In the genomic region with DNA sequence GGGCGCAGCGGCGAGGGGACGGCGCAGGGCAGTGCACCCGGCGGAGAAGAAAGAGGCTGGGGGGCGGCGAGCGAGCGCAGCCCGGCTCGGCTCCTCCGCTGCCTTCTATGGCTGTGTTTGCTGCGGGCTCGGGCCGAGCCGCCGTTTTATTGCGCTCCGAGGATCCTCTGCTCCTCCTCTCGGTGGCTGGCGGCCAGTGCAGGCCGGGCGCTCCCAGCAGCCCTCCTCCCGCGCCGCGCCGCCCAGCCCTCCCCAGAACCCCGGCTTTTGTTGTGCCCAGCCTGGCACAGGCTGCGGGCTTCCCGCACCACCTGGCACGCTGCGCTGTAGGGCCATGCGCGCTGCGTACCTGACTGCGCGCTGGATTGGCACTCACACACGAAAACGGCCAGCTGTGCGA, we compare ENCODE assay signal across 8 mouse cellular contexts. TPM values are rescaled to one million over a fixed set of nuclear protein-coding genes. Genes with fewer than 3 reads are reported as not detected.
DNase-seq lines count a peak whose midpoint lies in the region; ATAC-seq and TF ChIP-seq lines count a peak whose summit lies in the region.

No protein-coding gene starts in this region.

- H3K9ac ChIP-seq in forebrain, embryonic 12.5 days: peak overlapping the region; percentile 92
- peak overlapping the region; percentile 98 for H3K9ac ChIP-seq in heart, embryonic 16.5 days (ENCODE audit: low read length)
- H3K9ac ChIP-seq in liver, embryonic 14.5 days (replicated peaks): no peak overlapping the region
- peak overlapping the region; percentile 91 for H3K9ac ChIP-seq in neural tube, embryonic 11.5 days (ENCODE audit: low read length)
- H3K9ac ChIP-seq in stomach, embryonic 15.5 days: peak overlapping the region; percentile 80

- H3K4me3 ChIP-seq in forebrain, embryonic 12.5 days (replicated peaks): peak overlapping the region; percentile 82
- H3K4me3 ChIP-seq in heart, embryonic 16.5 days (ENCODE audit: low read length): peak overlapping the region; percentile 88
- H3K4me3 ChIP-seq in liver, embryonic 14.5 days (ENCODE audit: insufficient read depth in 1 of 2, low read depth in 2 of 2, low read length in 2 of 2): peak overlapping the region; percentile 36 to 43
- H3K4me3 ChIP-seq in neural tube, embryonic 11.5 days (ENCODE audit: low read depth, low read length): peak overlapping the region; percentile 78
- peak overlapping the region; percentile 72 for H3K4me3 ChIP-seq in stomach, embryonic 15.5 days (replicated peaks)

- no peaks in the 10 kb centered on the region for H3K27me3 ChIP-seq in forebrain, embryonic 12.5 days
- no peaks in the 10 kb centered on the region for H3K27me3 ChIP-seq in heart, embryonic 16.5 days (ENCODE audit: control insufficient read depth, insufficient read depth, low read length)
- H3K27me3 ChIP-seq in liver, embryonic 14.5 days (ENCODE audit: control insufficient read depth, insufficient read depth, low read length): peaks cover 19% of the 10 kb centered on the region
- no peaks in the 10 kb centered on the region for H3K27me3 ChIP-seq in neural tube, embryonic 11.5 days (ENCODE audit: control insufficient read depth, insufficient read depth, low read length)
- no peaks in the 10 kb centered on the region for H3K27me3 ChIP-seq in stomach, embryonic 15.5 days (replicated peaks)

- no peak for TF ChIP-seq EP300 in liver, embryonic 14.5 days (IDR thresholded peaks at IDR 0.05; ENCODE audit: low read depth)

- peak; percentile 88 for DNase-seq in CD4-positive helper T cell, adult 2 months (ENCODE audit: low read depth, low spot score)
- DNase-seq in brain, embryonic 18.5 days (ENCODE audit: low read depth, low spot score): peak; percentile 61
- peak; percentile 83 to 86 for DNase-seq in kidney, postnatal 25 days
- no peak for DNase-seq in liver, embryonic 14.5 days (ENCODE audit: low read depth in 3 of 3, low spot score in 3 of 3)
- DNase-seq in neural tube, embryonic 11.5 days (ENCODE audit: low spot score): peak; percentile 88

- no peaks in the 10 kb centered on the region for H3K9me3 ChIP-seq in forebrain, embryonic 12.5 days
- no peaks in the 10 kb centered on the region for H3K9me3 ChIP-seq in heart, embryonic 16.5 days (replicated peaks; ENCODE audit: control insufficient read depth, low read length)
- no peaks in the 10 kb centered on the region for H3K9me3 ChIP-seq in liver, embryonic 14.5 days (ENCODE audit: control insufficient read depth, low read length)
- H3K9me3 ChIP-seq in neural tube, embryonic 11.5 days (ENCODE audit: control insufficient read depth, low read length): no peaks in the 10 kb centered on the region
- no peaks in the 10 kb centered on the region for H3K9me3 ChIP-seq in stomach, embryonic 15.5 days

- TF ChIP-seq CTCF in liver, embryonic 14.5 days (IDR thresholded peaks at IDR 0.05; ENCODE audit: low read depth): peak; percentile 44; the same call in 1 of the 2 replicates

- WGBS in forebrain, embryonic 12.5 days: under 1% methylated on average over 40 of the region's 43 CpGs
- 0% methylated on average over 34 of the region's 43 CpGs for WGBS in heart, embryonic 16.5 days
- WGBS in liver, embryonic 14.5 days (ENCODE audit: insufficient replicate concordance): 1% methylated on average over 35 of the region's 43 CpGs
- WGBS in neural tube, embryonic 11.5 days: under 1% methylated on average over 35 of the region's 43 CpGs
- WGBS in stomach, embryonic 15.5 days: under 1% methylated on average over 33 of the region's 43 CpGs

- ATAC-seq in forebrain, embryonic 12.5 days (ENCODE audit: low FRiP score): peak; percentile 94
- ATAC-seq in heart, embryonic 16.5 days (replicated peaks; ENCODE audit: extremely low read depth, insufficient read depth, low FRiP score): peak; percentile 94
- ATAC-seq in liver, embryonic 14.5 days (ENCODE audit: insufficient read depth): peak; percentile 57; the same call in 1 of the 2 replicates
- ATAC-seq in neural tube, embryonic 11.5 days (ENCODE audit: insufficient read depth, low FRiP score, low TSS enrichment): peak; percentile 91
- ATAC-seq in stomach, embryonic 15.5 days (ENCODE audit: insufficient read depth, low FRiP score, low read depth): peak; percentile 86

- H3K4me1 ChIP-seq in forebrain, embryonic 12.5 days: peaks cover 23% of the 10 kb centered on the region
- H3K4me1 ChIP-seq in heart, embryonic 16.5 days (ENCODE audit: control insufficient read depth, insufficient read depth, low read length): peaks cover 17% of the 10 kb centered on the region
- H3K4me1 ChIP-seq in liver, embryonic 14.5 days (replicated peaks; ENCODE audit: control insufficient read depth in 2 of 2, insufficient read depth in 2 of 2, low read length in 1 of 2): no peaks in the 10 kb centered on the region
- peaks cover 17% of the 10 kb centered on the region for H3K4me1 ChIP-seq in neural tube, embryonic 11.5 days (ENCODE audit: control insufficient read depth, insufficient read depth, low read length)
- H3K4me1 ChIP-seq in stomach, embryonic 15.5 days: peaks cover 24% of the 10 kb centered on the region

- peak overlapping the region; percentile 83 for H3K4me2 ChIP-seq in forebrain, embryonic 12.5 days
- peak overlapping the region; percentile 91 for H3K4me2 ChIP-seq in heart, embryonic 16.5 days (ENCODE audit: low read depth, low read length)
- peak overlapping the region; percentile 56 for H3K4me2 ChIP-seq in liver, embryonic 14.5 days (ENCODE audit: low read depth)
- peak overlapping the region; percentile 88 for H3K4me2 ChIP-seq in neural tube, embryonic 11.5 days (ENCODE audit: low read depth)
- peak overlapping the region; percentile 72 for H3K4me2 ChIP-seq in stomach, embryonic 15.5 days

- no peaks in the 10 kb centered on the region for H3K36me3 ChIP-seq in forebrain, embryonic 12.5 days (replicated peaks)
- H3K36me3 ChIP-seq in heart, embryonic 16.5 days (ENCODE audit: control insufficient read depth, insufficient read depth): 0 out of 2 replicates have a peak, but pooled peaks cover 2% of the 10 kb centered on the region
- no peaks in the 10 kb centered on the region for H3K36me3 ChIP-seq in liver, embryonic 14.5 days (replicated peaks; ENCODE audit: control insufficient read depth, insufficient read depth, low read depth)
- no peaks in the 10 kb centered on the region for H3K36me3 ChIP-seq in neural tube, embryonic 11.5 days (ENCODE audit: control insufficient read depth, insufficient read depth, low read length)
- H3K36me3 ChIP-seq in stomach, embryonic 15.5 days: no peaks in the 10 kb centered on the region

- peak overlapping the region; percentile 92 for H3K27ac ChIP-seq in forebrain, embryonic 12.5 days
- H3K27ac ChIP-seq in heart, embryonic 16.5 days (ENCODE audit: low read length): peak overlapping the region; percentile 88
- no peak overlapping the region for H3K27ac ChIP-seq in liver, embryonic 14.5 days
- peak overlapping the region; percentile 73 for H3K27ac ChIP-seq in neural tube, embryonic 11.5 days (ENCODE audit: low read depth, low read length)
- H3K27ac ChIP-seq in stomach, embryonic 15.5 days: peak overlapping the region; percentile 90

RNA-seq across cellular contexts. Expression of a gene that starts 0.3 kb away (rescaled TPM):
- polyA plus RNA-seq in forebrain, embryonic 12.5 days (2016; fragmentation: Nextera tagmentation; extraction: Ambion mirVana): 47.0 and 48.0 TPM in 2 replicates
- 70.6 and 74.5 TPM in 2 replicates for polyA plus RNA-seq in heart, embryonic 16.5 days (2015; fragmentation: Nextera tagmentation; extraction: Ambion mirVana)
- 1.9 and 3.2 TPM in 2 replicates for polyA plus RNA-seq in liver, embryonic 14.5 days (2012; rRNA removed)
- 4.6 and 5.7 TPM in 2 replicates for polyA plus RNA-seq in liver, embryonic 14.5 days (2014; fragmentation: Nextera tagmentation; extraction: Ambion mirVana)
- 46.4 and 51.5 TPM in 2 replicates for polyA plus RNA-seq in neural tube, embryonic 11.5 days (2014; fragmentation: Nextera tagmentation; extraction: Ambion mirVana)
- polyA plus RNA-seq in stomach, embryonic 15.5 days (2015; fragmentation: Nextera tagmentation; extraction: Ambion mirVana): 78.8 and 83.0 TPM in 2 replicates

RNA-seq across cellular contexts. Expression of a gene that starts 12.9 kb away (rescaled TPM):
- 0.32 and 0.41 TPM in 2 replicates for polyA plus RNA-seq in forebrain, embryonic 12.5 days (2016; fragmentation: Nextera tagmentation; extraction: Ambion mirVana)
- polyA plus RNA-seq in heart, embryonic 16.5 days (2015; fragmentation: Nextera tagmentation; extraction: Ambion mirVana): 0.28 and 0.36 TPM in 2 replicates
- polyA plus RNA-seq in liver, embryonic 14.5 days (2012; rRNA removed): 0.04 TPM in 2 replicates
- polyA plus RNA-seq in liver, embryonic 14.5 days (2014; fragmentation: Nextera tagmentation; extraction: Ambion mirVana): not detected in 2 replicates
- polyA plus RNA-seq in neural tube, embryonic 11.5 days (2014; fragmentation: Nextera tagmentation; extraction: Ambion mirVana): 0.28 and 0.39 TPM in 2 replicates
- polyA plus RNA-seq in stomach, embryonic 15.5 days (2015; fragmentation: Nextera tagmentation; extraction: Ambion mirVana): 0.36 and 0.42 TPM in 2 replicates

RNA-seq across cellular contexts. Expression of a gene that starts 46.7 kb away (rescaled TPM):
- polyA plus RNA-seq in forebrain, embryonic 12.5 days (2016; fragmentation: Nextera tagmentation; extraction: Ambion mirVana): 1.2 TPM in 2 replicates
- polyA plus RNA-seq in heart, embryonic 16.5 days (2015; fragmentation: Nextera tagmentation; extraction: Ambion mirVana): 16.8 and 27.5 TPM in 2 replicates
- polyA plus RNA-seq in liver, embryonic 14.5 days (2012; rRNA removed): 36.6 and 43.8 TPM in 2 replicates
- polyA plus RNA-seq in liver, embryonic 14.5 days (2014; fragmentation: Nextera tagmentation; extraction: Ambion mirVana): 30.1 and 32.6 TPM in 2 replicates
- polyA plus RNA-seq in neural tube, embryonic 11.5 days (2014; fragmentation: Nextera tagmentation; extraction: Ambion mirVana): 1.7 and 1.9 TPM in 2 replicates
- polyA plus RNA-seq in stomach, embryonic 15.5 days (2015; fragmentation: Nextera tagmentation; extraction: Ambion mirVana): 67.4 and 81.5 TPM in 2 replicates

Comparison
In these comparisons a context has a peak if more than half of its experiments do, and no peak if none do; other contexts are left out.
1. DNase-seq: peak in CD4-positive helper T cell, adult 2 months (single experiment), brain, embryonic 18.5 days (single experiment), kidney, postnatal 25 days (2 of 2) and neural tube, embryonic 11.5 days (single experiment); none in liver, embryonic 14.5 days (0 of 3).
2. Peak in every context shown above with its lines, with median percentiles within 50 percentile points of each other: ATAC-seq, H3K4me2 ChIP-seq and H3K4me3 ChIP-seq.